Mouse (Mus musculus) C2C12 (cell line): ENCODE data around the gene Hspbp1.

ENCODE experiments used
- CTCF ChIP-seq: IDR thresholded peaks from one replicate; pipeline ENCODE4 v1.5.1; 2011; ENCODE audit not compliant: control insufficient read depth, insufficient read depth, insufficient read length
- FOSL1 ChIP-seq: IDR thresholded peaks from one replicate; pipeline ENCODE4 v1.8.0; 2011; ENCODE audit warnings: mild to moderate bottlenecking, low read length; ENCODE audit not compliant: poor library complexity, insufficient read depth, severe bottlenecking
- MAX ChIP-seq: IDR thresholded peaks from one replicate; pipeline ENCODE4 v1.6.1; 2011; ENCODE audit warnings: mild to moderate bottlenecking, control low read depth
- MYOD1 ChIP-seq: IDR thresholded peaks from one replicate; pipeline ENCODE4 v1.6.1; 2011; ENCODE audit warnings: low read depth; ENCODE audit not compliant: control insufficient read depth, insufficient read length
- MYOG ChIP-seq: IDR thresholded peaks from one replicate; pipeline ENCODE4 v1.6.1; 2011; ENCODE audit not compliant: control insufficient read depth, insufficient read length; ENCODE audit errors: extremely low read depth
- USF1 ChIP-seq: IDR thresholded peaks from one replicate; pipeline ENCODE4 v1.6.1; 2011; ENCODE audit warnings: low read depth, mild to moderate bottlenecking, control low read depth, moderate library complexity

DNA sequence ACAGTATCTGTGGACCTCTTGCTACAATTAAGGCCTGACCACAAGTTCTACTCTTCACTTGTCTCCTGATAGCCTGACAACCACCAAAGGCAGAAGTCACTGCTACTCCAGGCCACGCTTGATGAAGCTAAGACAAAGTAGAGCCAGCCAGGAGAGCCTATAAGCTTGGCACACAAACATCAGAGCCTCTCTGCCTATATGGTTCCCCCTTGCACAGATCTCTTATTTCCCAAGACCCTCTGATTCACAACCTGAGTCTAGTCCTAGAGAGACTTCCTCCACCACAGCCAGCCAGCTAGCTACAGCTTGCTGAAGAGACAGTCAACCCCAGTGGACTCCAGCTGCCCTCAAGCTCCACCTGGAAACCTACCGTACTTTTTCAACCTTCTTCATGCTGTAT is 36.9 kb downstream of the Hspbp1 start:
- no peak for TF ChIP-seq CTCF
- no peak for TF ChIP-seq USF1
- TF ChIP-seq MYOG: no peak
- no peak for TF ChIP-seq FOSL1
- TF ChIP-seq MYOD1: no peak
- TF ChIP-seq MAX: no peak
